Mouse (Mus musculus) heart, adult 11 months (tissue): ENCODE results near the gene Eepd1.

Experiments
- DNase-seq: peaks from one replicate; pipeline ENCODE4 v3.0.0; 2022

Eepd1 gene

DNA sequence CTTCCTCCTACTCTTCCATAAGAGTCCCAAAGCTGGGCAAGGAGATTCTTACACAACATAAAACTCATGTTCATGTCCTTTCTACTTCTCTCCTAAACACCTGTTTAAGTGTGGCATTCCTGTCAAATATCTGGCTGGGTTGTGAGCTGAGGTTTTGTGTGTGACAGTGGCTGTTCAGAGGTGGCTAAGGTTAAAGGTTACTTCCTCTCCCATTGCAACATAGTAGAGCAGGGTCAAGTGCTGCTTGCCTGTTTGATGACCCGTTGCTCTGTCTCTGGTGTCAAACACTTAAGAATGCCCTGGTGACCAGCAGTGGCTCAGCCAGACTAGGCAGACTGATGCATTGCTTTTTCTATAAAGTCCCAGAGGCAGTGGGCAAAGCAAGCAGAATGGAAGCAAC lies 104.3 kb downstream of the Eepd1 start:
- peak; percentile 55 for DNase-seq

DNA sequence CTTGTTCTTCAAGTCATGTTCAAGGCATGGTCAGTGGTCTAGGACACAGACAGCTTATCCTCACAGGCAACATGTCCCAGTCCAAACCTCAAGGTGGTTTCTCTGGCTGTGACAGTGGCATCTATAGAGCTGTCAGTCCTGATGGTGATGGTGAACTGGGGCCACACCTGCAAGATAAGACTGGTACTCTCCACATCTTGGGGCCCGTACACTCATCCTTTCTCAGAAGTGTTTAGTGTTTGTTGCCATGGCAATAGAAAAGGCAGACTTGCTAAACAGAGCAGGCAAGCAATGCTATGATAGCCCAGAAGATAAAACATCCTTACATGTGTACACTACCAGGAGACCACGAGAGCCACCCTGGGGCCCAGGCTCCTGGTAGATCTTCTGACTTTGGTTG lies 107.2 kb downstream of the Eepd1 start:
- peak; percentile 72 for DNase-seq

DNA sequence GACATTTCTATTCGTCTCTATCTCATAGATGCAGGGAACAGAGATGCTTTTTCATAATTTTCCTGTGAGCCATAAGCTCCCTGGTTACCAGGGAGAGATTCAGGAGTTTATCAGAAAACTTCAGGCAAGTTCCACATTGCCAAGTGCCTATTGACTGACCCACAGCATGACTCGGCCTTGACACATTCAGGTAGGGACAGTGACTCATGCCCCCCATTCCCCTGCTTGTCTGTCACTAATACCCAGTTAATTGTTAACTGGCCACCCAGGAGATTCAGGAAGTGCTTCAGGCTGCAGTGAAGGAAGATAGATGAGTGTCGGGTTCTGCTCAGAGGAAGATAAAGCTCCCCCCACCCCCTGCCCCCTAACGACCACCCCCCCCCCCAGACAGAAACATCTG lies 109.4 kb downstream of the Eepd1 start:
- DNase-seq: peak; percentile 83

DNA sequence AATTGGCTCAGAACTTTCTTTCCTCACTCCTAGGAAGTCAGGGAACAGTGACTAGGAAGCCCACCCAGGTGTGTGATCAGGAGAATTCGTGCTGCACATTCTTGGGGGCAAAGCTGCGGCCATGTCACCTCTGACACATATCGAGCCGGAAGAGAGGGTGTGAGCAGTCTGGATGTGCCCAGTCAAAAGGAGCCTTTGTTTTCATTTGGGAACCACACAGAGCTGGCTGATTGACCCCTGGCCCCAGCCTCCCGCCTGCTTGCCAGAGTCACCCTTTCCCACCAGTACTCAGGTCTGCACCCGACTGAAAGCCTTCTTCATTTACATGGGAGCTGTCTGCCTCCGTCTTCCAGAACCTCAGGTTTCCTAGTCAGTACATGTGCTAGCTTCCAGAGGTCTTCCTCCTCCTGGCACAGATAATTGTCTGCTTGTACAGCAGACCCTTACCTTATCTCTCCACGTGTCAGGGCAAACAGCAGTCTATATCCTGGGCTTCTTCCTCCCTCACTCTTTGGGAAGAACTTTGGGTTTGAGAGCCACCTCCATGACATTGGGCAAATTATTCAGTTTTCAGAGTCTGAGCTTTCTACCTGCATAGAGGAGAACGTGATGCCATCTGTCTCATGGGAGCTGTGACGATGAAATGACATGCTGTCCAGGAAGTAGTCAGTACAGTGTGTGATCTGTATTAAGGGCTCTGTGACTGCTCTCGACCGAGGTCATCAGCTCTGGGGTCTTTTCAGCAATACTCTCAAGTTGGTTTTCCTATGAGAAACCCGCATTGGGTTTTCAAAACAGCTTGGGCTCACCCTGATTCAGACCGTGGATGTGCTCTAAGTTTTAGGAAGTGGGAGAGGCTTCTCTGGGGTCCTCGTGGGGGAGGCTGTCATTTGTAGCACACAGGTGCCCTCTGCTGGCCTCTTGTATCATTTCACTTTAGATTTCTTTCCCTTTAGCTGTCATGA lies 110.3 kb downstream of the Eepd1 start:
- DNase-seq: peak; percentile 94

DNA sequence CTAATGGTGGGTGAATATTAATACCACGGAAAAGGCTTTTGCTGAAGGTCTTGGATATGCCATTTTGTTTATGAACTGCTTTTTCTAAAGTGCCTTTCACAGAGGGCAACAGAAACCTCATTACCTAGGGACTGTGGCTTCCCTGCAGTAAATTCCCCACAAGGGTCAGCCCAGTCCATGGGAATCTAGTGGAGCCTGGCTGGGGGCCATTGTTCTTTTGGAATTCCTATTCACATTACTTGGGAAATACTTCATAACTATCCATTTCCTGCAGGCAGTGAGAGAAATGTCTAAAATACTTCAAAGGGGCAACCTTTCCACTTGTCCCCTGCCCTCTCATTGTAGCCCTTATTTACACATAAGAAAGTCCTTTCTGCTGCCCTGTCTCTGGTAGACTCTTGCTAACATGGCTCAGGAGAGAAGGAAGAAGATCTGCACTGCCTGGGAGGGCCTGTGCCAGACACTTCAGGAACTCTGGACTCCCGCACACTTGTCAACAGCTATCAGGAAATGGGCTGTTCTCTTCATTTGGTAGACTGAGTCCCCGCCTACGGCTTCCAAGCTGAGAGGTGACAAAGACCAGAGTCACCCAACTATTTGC lies 111.1 kb downstream of the Eepd1 start:
- peak; percentile 94 for DNase-seq

DNA sequence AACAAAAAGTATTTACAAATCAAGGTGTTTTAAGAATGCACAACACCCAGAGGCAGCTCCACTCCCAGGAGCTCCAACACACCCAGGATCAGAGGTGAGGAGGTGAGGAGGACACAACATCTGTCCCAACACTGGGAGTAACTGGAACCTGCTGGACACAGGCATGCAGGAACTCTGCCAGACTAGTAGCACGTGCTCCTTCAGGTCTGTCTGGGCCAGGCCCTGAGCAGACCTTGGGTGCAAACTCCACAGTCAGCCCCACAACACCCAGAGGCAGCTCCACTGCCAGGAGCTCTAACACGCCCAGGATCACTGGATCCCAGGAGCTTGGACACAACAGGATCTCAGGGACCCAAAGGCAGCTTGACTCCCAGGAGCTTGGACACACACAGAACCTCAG lies 143.4 kb downstream of the Eepd1 start:
- peak; percentile 56 for DNase-seq

DNA sequence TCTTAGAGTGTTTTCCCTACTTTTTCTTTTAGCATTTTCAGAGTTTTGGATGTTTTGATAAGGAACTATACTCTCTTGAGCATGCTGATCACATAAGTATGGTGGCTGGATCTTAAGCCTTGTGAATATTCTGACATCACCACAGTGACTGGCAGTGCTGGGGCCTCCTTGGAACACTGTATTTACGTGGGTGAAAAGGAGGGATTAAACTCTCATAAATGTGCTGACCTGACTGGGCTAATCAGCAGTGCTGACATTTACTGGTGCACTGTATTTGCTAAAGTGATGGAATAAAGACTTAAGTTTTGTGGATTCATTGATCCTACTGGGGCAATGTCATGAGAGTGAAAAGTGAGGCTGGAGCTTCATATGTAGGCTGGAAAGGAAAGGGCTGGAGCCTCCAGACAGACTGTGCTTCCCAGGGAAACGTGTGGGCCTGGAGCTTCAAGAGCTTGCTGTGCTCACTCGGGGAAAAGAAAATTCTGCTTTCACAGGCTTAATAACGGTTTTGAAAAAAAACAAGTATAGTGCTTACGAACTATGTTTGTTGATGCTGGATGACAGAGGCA lies 148.3 kb downstream of the Eepd1 start:
- DNase-seq: peak; percentile 18
